Mouse (Mus musculus) spleen, adult 2 months (tissue): ENCODE measurements around the gene Dhx34.

Experiments used
- CTCF ChIP-seq: fragments of 200-500 bp; IDR thresholded peaks from 2 replicates; pipeline ENCODE4 v1.5.1; 2011; ENCODE audit warnings: mild to moderate bottlenecking, inconsistent platforms; ENCODE audit not compliant: insufficient read depth, insufficient read length, insufficient replicate concordance; ENCODE audit errors: extremely low read depth
- POLR2A ChIP-seq: fragments of 200-500 bp; IDR thresholded peaks from 2 replicates; pipeline ENCODE4 v1.6.1; 2011; ENCODE audit warnings: low read depth, low read length, inconsistent platforms

- no peak for TF ChIP-seq CTCF
- TF ChIP-seq POLR2A, result no peak
Observed at GRCm38 (mm10) chr7:16183663-16184062, 38.2 kb downstream of the Dhx34 start.
